Mouse (Mus musculus) spleen, adult 2 months (tissue): ENCODE results near the gene Des. TPM values are rescaled to one million over a fixed set of nuclear protein-coding genes. Genes with fewer than 3 reads are reported as not detected.

Source experiments
- DNase-seq, 2 experiments: peaks; one replicate each; pipeline versions ENCODE4 v3.0.0 to v3.0.0-alpha.2; 2012 to 2021; ENCODE audit warnings: low spot score in 2 of 2, low read depth in 1 of 2
- H3K27ac ChIP-seq: fragments of 200-500 bp; 2 replicates; pipeline ENCODE4 v1.5.1; 2012; ENCODE audit warnings: low read length, inconsistent platforms; ENCODE audit not compliant: insufficient read depth
- H3K27me3 ChIP-seq: fragments of 200-500 bp; 2 replicates; pipeline ENCODE4 v1.6.1; 2012; ENCODE audit warnings: mild to moderate bottlenecking, moderate library complexity, low read length, inconsistent platforms; ENCODE audit not compliant: control insufficient read depth, insufficient read depth
- H3K36me3 ChIP-seq: fragments of 200-500 bp; 2 replicates; pipeline ENCODE4 v1.6.1; 2012; ENCODE audit warnings: mild to moderate bottlenecking, low read length, inconsistent platforms; ENCODE audit not compliant: control insufficient read depth, insufficient read depth
- H3K4me1 ChIP-seq: fragments of 200-500 bp; 2 replicates; pipeline ENCODE4 v1.6.1; 2011; ENCODE audit warnings: inconsistent platforms; ENCODE audit not compliant: control insufficient read depth, insufficient read depth, insufficient read length
- H3K4me3 ChIP-seq: fragments of 200-500 bp; 2 replicates; pipeline ENCODE4 v1.5.1; 2011; ENCODE audit warnings: mild to moderate bottlenecking, inconsistent platforms; ENCODE audit not compliant: insufficient read depth, insufficient read length; ENCODE audit errors: extremely low read depth
- CTCF ChIP-seq: fragments of 200-500 bp; IDR thresholded peaks from 2 replicates; pipeline ENCODE4 v1.5.1; 2011; ENCODE audit warnings: mild to moderate bottlenecking, inconsistent platforms; ENCODE audit not compliant: insufficient read depth, insufficient read length, insufficient replicate concordance; ENCODE audit errors: extremely low read depth
- POLR2A ChIP-seq: fragments of 200-500 bp; IDR thresholded peaks from 2 replicates; pipeline ENCODE4 v1.6.1; 2011; ENCODE audit warnings: low read depth, low read length, inconsistent platforms
- WGBS: fragments of 180-500 bp; shearing (Covaris S2); methylation state at CpG from one replicate; pipeline ENCODE4 v1.1.7; 2018; 5-methylcytosine and 5-hydroxymethylcytosine counted together
- polyA plus RNA-seq: library from polyadenylated mRNA; depleted of rRNA; stranded (reverse); fragments of >200 nt; gene quantifications from 2 replicates; pipeline ENCODE4 v1.2.3, GENCODE M21; 2012

Gene Des
- polyA plus RNA-seq, 1 experiment = 40.5 TPM

- Histone ChIP-seq H3K4me1 (no peaks in the 10 kb centered on the region), H3K27me3 (peaks cover 7% of the 10 kb centered on the region), H3K4me3 (0 out of 2 replicates have a peak overlapping the region, but pooled peaks have one; percentile 11), H3K27ac (no peak overlapping the region), H3K36me3 (no peaks in the 10 kb centered on the region)
- DNase-seq = no peak
- WGBS = 29% methylated on average over 4 of the region's 4 CpGs
- TF ChIP-seq POLR2A (no peak), CTCF (no peak)
Measured at GRCm38 (mm10) chr1:75361750-75362149, 1.6 kb downstream of the Des start.

- peaks cover 7% of the 10 kb centered on the region for H3K27me3 ChIP-seq
- 66% methylated on average over 3 of the region's 3 CpGs for WGBS
- H3K4me3 ChIP-seq = no peak overlapping the region
- TF ChIP-seq CTCF = no peak
- no peak for TF ChIP-seq POLR2A
- no peak overlapping the region for H3K27ac ChIP-seq
- no peaks in the 10 kb centered on the region for H3K4me1 ChIP-seq
- H3K36me3 ChIP-seq = no peaks in the 10 kb centered on the region
- DNase-seq = no peak
Measured at GRCm38 (mm10) chr1:75363868-75364267, 3.7 kb downstream of the Des start.

- no peak for DNase-seq
- Histone ChIP-seq H3K27me3 (peaks cover 5% of the 10 kb centered on the region; the same call in 1 of the 2 replicates), H3K27ac (no peak overlapping the region), H3K4me1 (no peaks in the 10 kb centered on the region), H3K4me3 (no peak overlapping the region), H3K36me3 (no peaks in the 10 kb centered on the region)
- TF ChIP-seq POLR2A = no peak
- no peak for TF ChIP-seq CTCF
- WGBS = 84% methylated on average over 14 of the region's 14 CpGs
Measured at GRCm38 (mm10) chr1:75365510-75366137, 5.5 kb downstream of the Des start.

GRCm38 (mm10) chr1:75369360-75369983 is 9.3 kb downstream of the Des start:
- 0 out of 2 replicates have a peak, but pooled peaks cover 2% of the 10 kb centered on the region for H3K27me3 ChIP-seq
- no peaks in the 10 kb centered on the region for H3K36me3 ChIP-seq
- no peak for TF ChIP-seq CTCF
- no peak for TF ChIP-seq POLR2A
- no peak overlapping the region for H3K4me3 ChIP-seq
- no peaks in the 10 kb centered on the region for H3K4me1 ChIP-seq
- 43% methylated on average over 25 of the region's 25 CpGs for WGBS
- no peak for DNase-seq
- H3K27ac ChIP-seq = no peak overlapping the region

GRCm38 (mm10) chr1:75369984-75370660 is 10.0 kb downstream of the Des start:
- peaks cover 5% of the 10 kb centered on the region; the same call in 1 of the 2 replicates for H3K27me3 ChIP-seq
- H3K4me3 ChIP-seq = no peak overlapping the region
- TF ChIP-seq CTCF (no peak), POLR2A (no peak)
- no peak for DNase-seq
- H3K36me3 ChIP-seq = no peaks in the 10 kb centered on the region
- H3K4me1 ChIP-seq = no peaks in the 10 kb centered on the region
- WGBS = 70% methylated on average over 13 of the region's 13 CpGs
- no peak overlapping the region for H3K27ac ChIP-seq

- no peak overlapping the region for H3K4me3 ChIP-seq
- no peak for DNase-seq
- 59% methylated on average over 13 of the region's 13 CpGs for WGBS
- H3K36me3 ChIP-seq = no peaks in the 10 kb centered on the region
- TF ChIP-seq POLR2A (no peak), CTCF (no peak)
- peaks cover 11% of the 10 kb centered on the region for H3K27me3 ChIP-seq
- H3K4me1 ChIP-seq = no peaks in the 10 kb centered on the region
- no peak overlapping the region for H3K27ac ChIP-seq
Measured at GRCm38 (mm10) chr1:75371317-75372095, 11.4 kb downstream of the Des start.
